Mouse (Mus musculus) ES-Bruce4 (cell line): ENCODE results near the gene Rpl41.

Experiments
- CTCF ChIP-seq: IDR thresholded peaks from one replicate; pipeline ENCODE4 v1.8.1; 2011; ENCODE audit warnings: low read depth, low read length
- EP300 ChIP-seq: IDR thresholded peaks from 2 replicates; pipeline ENCODE4 v1.6.1; 2011; ENCODE audit warnings: low read depth, low read length; ENCODE audit not compliant: insufficient read depth
- POLR2A ChIP-seq: IDR thresholded peaks from one replicate; pipeline ENCODE4 v1.8.1; 2011; ENCODE audit warnings: low read length; ENCODE audit not compliant: insufficient read depth

DNA sequence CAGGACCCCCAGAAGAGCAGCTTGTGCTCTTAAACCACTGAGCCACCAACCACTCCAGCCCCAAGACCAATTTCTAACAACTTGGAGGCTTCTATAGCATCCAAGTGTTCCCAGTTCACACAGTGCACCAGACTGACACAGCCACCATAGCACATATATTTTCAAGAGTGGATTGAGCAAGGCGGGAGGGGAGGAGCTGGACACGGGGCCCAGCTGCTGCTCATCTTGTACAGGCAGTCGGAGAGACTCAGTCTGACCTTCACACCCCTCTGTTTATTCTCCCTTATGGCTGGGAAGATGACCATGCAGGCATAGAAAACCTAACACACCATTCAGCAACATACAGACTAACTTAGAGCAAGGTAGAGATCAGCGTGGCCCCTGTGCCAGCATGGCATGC, 39.3 kb downstream of the Rpl41 start:
- TF ChIP-seq POLR2A (no peak), CTCF (no peak), EP300 (no peak)
